Mouse (Mus musculus): ENCODE results near the gene Dcst1. TPM values are rescaled to one million over a fixed set of nuclear protein-coding genes. Genes with fewer than 3 reads are reported as not detected.
A peak's percentile ranks its signal among the peaks of the same experiment; 100 is the strongest.

Dcst1 gene
- polyA plus RNA-seq, 1 experiment from 2014 or later: 0.21 TPM

- 71% methylated on average over 6 of the region's 6 CpGs for whole genome bisulfite sequencing
- ATAC-seq (replicated peaks; ENCODE audit: extremely low read depth, insufficient read depth, low FRiP score): no peak
- no peak overlapping the region for H3K27ac ChIP-seq (ENCODE audit: low read length)
Observed at GRCm38 (mm10) chr3:89359630-89360029, 5.4 kb downstream of the Dcst1 start.

GRCm38 (mm10) chr3:89356029-89356428 is 9.0 kb downstream of the Dcst1 start:
- Histone ChIP-seq H3K9ac (ENCODE audit: low read length) (no peak overlapping the region), H3K4me3 (ENCODE audit: low read length) (no peak overlapping the region), H3K4me2 (ENCODE audit: low read depth, low read length) (no peak overlapping the region), H3K4me1 (ENCODE audit: control insufficient read depth, insufficient read depth, low read length) (no peaks in the 10 kb centered on the region), H3K9me3 (replicated peaks; ENCODE audit: control insufficient read depth, low read length) (no peaks in the 10 kb centered on the region), H3K27me3 (ENCODE audit: control insufficient read depth, insufficient read depth, low read length) (peaks cover 16% of the 10 kb centered on the region), H3K36me3 (ENCODE audit: control insufficient read depth, insufficient read depth) (no peaks in the 10 kb centered on the region), H3K27ac (ENCODE audit: low read length) (no peak overlapping the region)
- no peak for ATAC-seq (replicated peaks; ENCODE audit: extremely low read depth, insufficient read depth, low FRiP score)
- 63% methylated on average over 9 of the region's 9 CpGs for WGBS

More at GRCm38 (mm10) chr3:89359630-89360029, 5.4 kb downstream of the Dcst1 start:
- H3K27me3 ChIP-seq (ENCODE audit: control insufficient read depth, insufficient read depth, low read length): 0 out of 2 replicates have a peak, but pooled peaks cover 4% of the 10 kb centered on the region
- no peak overlapping the region for H3K4me2 ChIP-seq (ENCODE audit: low read depth, low read length)
- H3K4me3 ChIP-seq (ENCODE audit: low read length): no peak overlapping the region
- no peaks in the 10 kb centered on the region for H3K4me1 ChIP-seq (ENCODE audit: control insufficient read depth, insufficient read depth, low read length)
- H3K9me3 ChIP-seq (replicated peaks; ENCODE audit: control insufficient read depth, low read length): no peaks in the 10 kb centered on the region
- H3K36me3 ChIP-seq (ENCODE audit: control insufficient read depth, insufficient read depth): no peaks in the 10 kb centered on the region
- H3K9ac ChIP-seq (ENCODE audit: low read length): no peak overlapping the region

DNA sequence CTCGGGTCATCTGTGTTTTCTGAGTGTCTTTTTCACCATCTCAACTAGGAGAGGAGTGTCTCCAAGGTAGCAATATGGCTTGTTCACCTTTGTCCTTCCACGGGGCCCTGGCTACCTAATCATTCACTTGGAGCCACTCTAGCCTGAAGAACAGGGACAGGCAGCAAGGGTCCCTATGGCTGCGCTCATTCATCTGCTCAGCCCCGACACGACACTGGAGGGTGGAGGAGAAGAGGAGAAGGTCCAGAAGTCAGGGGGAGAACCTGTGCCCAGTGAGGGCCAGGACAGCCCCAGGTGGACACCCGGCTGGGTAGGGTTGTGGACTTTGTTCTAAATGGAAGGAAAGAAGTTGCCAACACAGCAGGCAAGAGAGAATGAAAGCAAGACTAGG is 9.5 kb downstream of the Dcst1 start:
- Histone ChIP-seq H3K4me3 (ENCODE audit: low read length) (no peak overlapping the region), H3K4me1 (ENCODE audit: control insufficient read depth, insufficient read depth, low read length) (peaks cover under 1% of the 10 kb centered on the region; the same call in 1 of the 2 replicates), H3K36me3 (ENCODE audit: control insufficient read depth, insufficient read depth) (no peaks in the 10 kb centered on the region), H3K27ac (ENCODE audit: low read length) (no peak overlapping the region), H3K4me2 (ENCODE audit: low read depth, low read length) (no peak overlapping the region), H3K27me3 (ENCODE audit: control insufficient read depth, insufficient read depth, low read length) (peaks cover 16% of the 10 kb centered on the region), H3K9me3 (replicated peaks; ENCODE audit: control insufficient read depth, low read length) (no peaks in the 10 kb centered on the region), H3K9ac (ENCODE audit: low read length) (no peak overlapping the region)
- WGBS: 74% methylated on average over 6 of the region's 6 CpGs
- ATAC-seq (replicated peaks; ENCODE audit: extremely low read depth, insufficient read depth, low FRiP score): no peak

GRCm38 (mm10) chr3:89354816-89355511 is 10.1 kb downstream of the Dcst1 start:
- H3K9me3 ChIP-seq (replicated peaks; ENCODE audit: control insufficient read depth, low read length): no peaks in the 10 kb centered on the region
- H3K4me3 ChIP-seq (ENCODE audit: low read length): no peak overlapping the region
- no peak overlapping the region for H3K4me2 ChIP-seq (ENCODE audit: low read depth, low read length)
- peaks cover 6% of the 10 kb centered on the region; the same call in 1 of the 2 replicates for H3K4me1 ChIP-seq (ENCODE audit: control insufficient read depth, insufficient read depth, low read length)
- H3K27ac ChIP-seq (ENCODE audit: low read length): no peak overlapping the region; the same call in 1 of the 2 replicates
- H3K9ac ChIP-seq (ENCODE audit: low read length): no peak overlapping the region
- peaks cover 16% of the 10 kb centered on the region for H3K27me3 ChIP-seq (ENCODE audit: control insufficient read depth, insufficient read depth, low read length)
- WGBS: 17% methylated on average over 5 of the region's 5 CpGs
- H3K36me3 ChIP-seq (ENCODE audit: control insufficient read depth, insufficient read depth): no peaks in the 10 kb centered on the region
- peak; percentile 25; the same call in 1 of the 2 replicates for ATAC-seq (replicated peaks; ENCODE audit: extremely low read depth, insufficient read depth, low FRiP score)

- Histone ChIP-seq H3K9ac (ENCODE audit: low read length) (no peak overlapping the region), H3K27ac (ENCODE audit: low read length) (no peak overlapping the region), H3K27me3 (ENCODE audit: control insufficient read depth, insufficient read depth, low read length) (peaks cover 19% of the 10 kb centered on the region), H3K4me2 (ENCODE audit: low read depth, low read length) (no peak overlapping the region), H3K9me3 (replicated peaks; ENCODE audit: control insufficient read depth, low read length) (no peaks in the 10 kb centered on the region), H3K36me3 (ENCODE audit: control insufficient read depth, insufficient read depth) (no peaks in the 10 kb centered on the region), H3K4me3 (ENCODE audit: low read length) (no peak overlapping the region), H3K4me1 (ENCODE audit: control insufficient read depth, insufficient read depth, low read length) (peaks cover 8% of the 10 kb centered on the region)
- 68% methylated on average over 5 of the region's 5 CpGs for WGBS
- ATAC-seq (replicated peaks; ENCODE audit: extremely low read depth, insufficient read depth, low FRiP score): no peak
Observed at GRCm38 (mm10) chr3:89351271-89351670, 13.8 kb downstream of the Dcst1 start.

DNA sequence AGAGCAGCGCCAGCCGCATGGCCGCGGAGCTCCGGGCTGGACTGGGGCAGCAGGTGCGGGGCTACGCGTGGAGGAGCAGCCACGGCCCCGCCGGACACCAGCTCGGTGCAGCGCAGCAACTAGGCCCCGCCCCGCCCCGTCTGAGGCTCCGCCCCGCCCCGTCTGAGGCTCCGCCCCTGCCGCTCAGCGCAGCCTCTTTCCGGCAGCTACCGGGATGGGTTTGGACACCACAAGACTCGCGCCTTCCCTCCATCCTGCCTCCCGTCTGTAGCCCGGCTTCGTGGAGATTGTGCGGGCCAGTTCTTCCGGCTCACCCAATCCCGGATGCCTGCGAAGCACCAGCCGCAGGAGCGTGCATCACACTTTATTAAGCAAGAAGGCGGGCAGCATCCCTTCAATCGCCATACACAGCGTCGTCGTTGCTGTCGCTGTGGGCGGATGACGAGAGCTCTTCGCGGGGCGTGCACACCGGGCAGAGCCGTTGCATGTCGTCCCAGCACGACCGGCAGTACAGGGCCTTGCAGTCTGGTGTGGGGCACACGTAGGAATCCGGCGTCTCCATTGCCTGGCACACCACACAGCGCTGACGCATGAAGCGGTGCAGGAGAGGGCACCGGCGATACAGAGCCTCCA is 15.1 kb downstream of the Dcst1 start, which contains the start of gene Adam15:
Adam15 (minus strand) TSS at position 128 of the 633 bp plus-strand sequence.
- under 1% methylated on average over 59 of the region's 59 CpGs for WGBS

DNA sequence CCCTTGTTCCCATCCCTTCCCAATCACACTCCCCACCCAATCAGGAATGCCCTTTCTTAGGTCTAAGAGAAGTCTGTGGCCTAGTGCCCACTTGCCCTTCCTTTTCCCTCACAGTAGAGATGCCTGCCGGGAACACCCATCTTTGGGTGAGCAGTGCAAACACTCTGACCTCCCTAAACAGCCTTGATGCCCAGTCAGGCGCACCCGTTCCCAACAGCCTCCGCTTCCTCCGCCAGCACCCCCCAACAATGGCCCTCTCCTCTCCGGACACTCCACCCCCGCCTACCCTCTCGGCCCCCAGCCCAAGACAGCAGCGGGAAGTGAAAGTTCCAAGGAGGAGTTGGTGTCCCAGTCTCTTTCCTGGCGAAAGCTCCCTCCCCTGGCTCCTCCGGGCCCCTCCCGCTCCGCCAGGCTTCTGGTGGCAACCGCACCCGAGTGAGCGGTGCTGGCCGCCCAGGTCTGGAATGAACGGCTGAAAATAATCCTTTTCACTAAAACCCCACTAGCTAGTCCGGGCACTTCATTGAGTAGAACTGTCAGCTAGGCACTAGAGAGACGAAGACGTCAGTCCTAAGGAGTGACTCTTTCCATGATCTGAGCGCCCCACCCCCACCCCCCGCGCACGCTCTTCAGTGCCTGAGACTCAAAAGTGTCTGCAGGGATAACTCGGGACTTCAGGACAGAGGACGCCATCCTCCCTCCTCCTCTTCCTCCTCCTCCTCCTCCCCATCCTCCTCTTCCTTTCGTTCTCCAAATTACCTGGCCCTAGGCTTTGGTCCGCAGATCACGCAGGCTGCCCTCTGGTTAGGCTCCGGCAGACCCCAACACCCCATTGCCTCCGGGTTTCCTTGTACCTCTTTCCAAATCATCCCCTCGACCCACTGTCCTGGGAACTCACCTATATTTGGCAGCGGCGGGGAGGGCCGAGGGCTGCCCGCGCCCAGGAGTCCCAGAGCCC is 15.9 kb downstream of the Dcst1 start:
- H3K27ac ChIP-seq (ENCODE audit: low read length): peak overlapping the region; percentile 73
- H3K9me3 ChIP-seq (replicated peaks; ENCODE audit: control insufficient read depth, low read length): no peaks in the 10 kb centered on the region
- H3K4me3 ChIP-seq (ENCODE audit: low read length): peak overlapping the region; percentile 86
- 1% methylated on average over 38 of the region's 38 CpGs for WGBS
- peaks cover 16% of the 10 kb centered on the region for H3K27me3 ChIP-seq (ENCODE audit: control insufficient read depth, insufficient read depth, low read length)
- peak overlapping the region; percentile 99 for H3K4me2 ChIP-seq (ENCODE audit: low read depth, low read length)
- H3K4me1 ChIP-seq (ENCODE audit: control insufficient read depth, insufficient read depth, low read length): peaks cover 8% of the 10 kb centered on the region
- peak overlapping the region; percentile 79 for H3K9ac ChIP-seq (ENCODE audit: low read length)
- peaks cover 3% of the 10 kb centered on the region; the same call in 1 of the 2 replicates for H3K36me3 ChIP-seq (ENCODE audit: control insufficient read depth, insufficient read depth)
- ATAC-seq (replicated peaks; ENCODE audit: extremely low read depth, insufficient read depth, low FRiP score): peak; percentile 11; the same call in 1 of the 2 replicates

More for the DNA sequence above, 15.1 kb downstream of the Dcst1 start, which contains the start of gene Adam15:
- ATAC-seq (replicated peaks; ENCODE audit: extremely low read depth, insufficient read depth, low FRiP score): peak; percentile 83
- peak within 1 kb of the TSS; percentile 73 for H3K27ac ChIP-seq (ENCODE audit: low read length)
- H3K9ac ChIP-seq (ENCODE audit: low read length): peak within 1 kb of the TSS; percentile 79
- H3K4me3 ChIP-seq (ENCODE audit: low read length): peak within 1 kb of the TSS; percentile 86
- H3K9me3 ChIP-seq (replicated peaks; ENCODE audit: control insufficient read depth, low read length): no peaks in the 10 kb centered on the region
- H3K27me3 ChIP-seq (ENCODE audit: control insufficient read depth, insufficient read depth, low read length): peaks cover 16% of the 10 kb centered on the region
- H3K36me3 ChIP-seq (ENCODE audit: control insufficient read depth, insufficient read depth): no peaks in the 10 kb centered on the region; the same call in 1 of the 2 replicates
- peak within 1 kb of the TSS; percentile 99 for H3K4me2 ChIP-seq (ENCODE audit: low read depth, low read length)
- peaks cover 8% of the 10 kb centered on the region for H3K4me1 ChIP-seq (ENCODE audit: control insufficient read depth, insufficient read depth, low read length)

DNA sequence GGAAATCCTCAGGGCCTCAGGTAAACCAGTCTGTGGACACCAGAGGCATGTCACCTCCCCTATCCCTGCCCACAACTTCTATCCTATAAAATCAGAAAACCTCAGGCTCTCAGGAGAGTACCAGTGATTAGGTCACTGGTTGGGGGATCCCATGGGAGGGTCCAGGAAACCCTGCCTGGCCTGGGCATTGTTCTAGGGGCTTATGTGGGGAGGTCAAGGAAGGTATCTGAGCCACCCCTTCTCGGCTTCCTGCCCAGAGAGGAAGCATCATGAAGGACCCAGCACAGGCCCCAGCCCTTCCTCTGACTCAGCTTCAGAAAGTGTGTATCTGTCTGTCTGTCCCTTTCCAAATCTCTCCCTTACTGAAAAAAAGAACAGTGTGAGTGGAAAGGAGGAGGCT is 17.1 kb downstream of the Dcst1 start:
- no peak overlapping the region; the same call in 1 of the 2 replicates for H3K4me3 ChIP-seq (ENCODE audit: low read length)
- 57% methylated on average over 1 of the region's 1 CpGs for WGBS
- peak overlapping the region; percentile 73 for H3K27ac ChIP-seq (ENCODE audit: low read length)
- H3K9ac ChIP-seq (ENCODE audit: low read length): no peak overlapping the region; the same call in 1 of the 2 replicates
- peaks cover 14% of the 10 kb centered on the region for H3K27me3 ChIP-seq (ENCODE audit: control insufficient read depth, insufficient read depth, low read length)
- H3K4me2 ChIP-seq (ENCODE audit: low read depth, low read length): peak overlapping the region; percentile 99
- peaks cover 8% of the 10 kb centered on the region for H3K4me1 ChIP-seq (ENCODE audit: control insufficient read depth, insufficient read depth, low read length)
- H3K36me3 ChIP-seq (ENCODE audit: control insufficient read depth, insufficient read depth): peaks cover 3% of the 10 kb centered on the region; the same call in 1 of the 2 replicates
- ATAC-seq (replicated peaks; ENCODE audit: extremely low read depth, insufficient read depth, low FRiP score): no peak
- H3K9me3 ChIP-seq (replicated peaks; ENCODE audit: control insufficient read depth, low read length): no peaks in the 10 kb centered on the region
